Mouse (Mus musculus): ENCODE measurements at regions not wholly inside any gene's neighbourhood (a gene's known extent, or its start where the extent isn't known, plus 50 kb on each side); places are given as distances from the start of the nearest gene placed in this dataset.

GRCm38 (mm10) chr4:34260468-34260867 is 210.5 kb upstream of the Spaca1 start:
- no peak for TF ChIP-seq CTCF (IDR thresholded peaks at IDR 0.05; ENCODE audit: control insufficient read depth, insufficient read depth, insufficient replicate concordance, low read depth, low read length)
- no peak for TF ChIP-seq POLR2A (IDR thresholded peaks at IDR 0.05; ENCODE audit: control insufficient read depth, low read depth, low read length)

All from testis, adult 2 months (tissue).